Mouse (Mus musculus) bone marrow macrophage, adult 2 months (primary cell): ENCODE measurements around the gene Gimap4. TPM values are rescaled to one million over a fixed set of nuclear protein-coding genes. Genes with fewer than 3 reads are reported as not detected.
"Not testable (repeated sequence)": the region's sequence is repeated elsewhere in the genome, so short reads cannot be mapped to it uniquely, and the experiment has no call there.

Source experiments
- H3K27ac ChIP-seq: 2 replicates; pipeline ENCODE4 v1.5.1; 2012; ENCODE audit warnings: low read depth, low read length; ENCODE audit not compliant: insufficient read depth
- H3K4me1 ChIP-seq: 2 replicates; pipeline ENCODE4 v1.6.1; 2012; ENCODE audit warnings: low read length; ENCODE audit not compliant: control insufficient read depth, insufficient read depth
- H3K4me3 ChIP-seq: 2 replicates; pipeline ENCODE4 v1.5.1; 2012; ENCODE audit warnings: mild to moderate bottlenecking, low read length, moderate library complexity; ENCODE audit not compliant: insufficient read depth
- CTCF ChIP-seq: IDR thresholded peaks from 2 replicates; pipeline ENCODE4 v1.5.1; 2012; ENCODE audit warnings: low read depth, mild to moderate bottlenecking, low read length, moderate library complexity
- POLR2A ChIP-seq: IDR thresholded peaks from 2 replicates; pipeline ENCODE4 v1.6.1; 2012; ENCODE audit warnings: mild to moderate bottlenecking, low read depth, low read length, borderline replicate concordance
- polyA plus RNA-seq: library from polyadenylated mRNA; stranded (reverse); fragments of >200 nt; gene quantifications from 2 replicates; pipeline ENCODE4 v1.2.4, GENCODE M21; 2012; ENCODE audit not compliant: missing spikeins, insufficient read depth, insufficient read length

Gimap4 gene
- polyA plus RNA-seq, 1 experiment = 0.40 TPM

DNA sequence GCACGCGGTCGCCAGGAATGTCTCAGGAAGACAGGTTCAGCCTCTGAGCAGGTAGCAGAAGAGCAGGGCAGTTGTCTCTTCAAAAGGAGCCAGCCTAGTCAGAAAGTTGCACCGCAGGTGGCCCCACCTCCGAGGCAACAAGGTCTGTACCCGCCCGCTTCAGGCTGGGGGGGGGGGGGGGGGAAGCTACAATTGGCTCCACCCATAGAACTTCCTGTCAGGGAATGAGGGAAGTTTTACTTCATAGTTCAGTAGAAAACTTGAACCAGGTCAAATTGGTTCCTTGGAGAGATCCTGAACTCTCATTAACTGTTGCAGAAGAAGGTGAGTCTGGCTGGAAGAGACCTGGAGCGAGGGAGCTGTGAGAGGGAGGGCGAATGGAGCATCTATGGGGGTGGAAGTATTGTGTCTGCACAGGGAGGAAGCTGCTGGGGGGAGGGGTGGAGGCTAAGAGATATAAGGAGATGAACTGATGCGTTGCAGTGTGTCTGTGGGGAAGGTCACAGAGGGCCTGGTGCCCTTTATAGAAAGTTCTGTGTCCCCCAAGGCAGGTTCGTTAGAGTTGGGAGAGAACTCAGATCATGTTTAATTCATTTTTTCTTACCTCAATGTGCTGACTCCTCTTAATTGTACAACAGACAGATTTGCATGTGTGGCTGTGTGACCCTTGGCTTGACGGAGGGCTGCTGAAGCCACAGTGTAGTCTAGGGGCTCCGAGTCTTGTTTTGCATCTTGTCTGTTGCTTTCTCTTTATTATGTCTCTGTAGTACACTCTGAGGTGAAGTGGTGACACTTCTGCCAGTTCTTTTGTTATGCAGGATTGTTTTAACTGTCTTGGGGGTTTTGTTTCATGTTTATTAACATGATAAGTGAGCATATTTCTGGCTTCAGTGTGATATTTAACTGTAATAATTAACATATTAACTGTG lies 8.2 kb upstream of the Gimap4 start, which contains the start of gene Gimap9:
TSS of gene Gimap9 (plus strand) at position 199 of the 929 bp plus-strand sequence.
- Histone ChIP-seq H3K27ac (no peak within 1 kb of the TSS), H3K4me3 (no peak within 1 kb of the TSS), H3K4me1 (0 out of 2 replicates have a peak, but pooled peaks cover 3% of the 10 kb centered on the region)
- TF ChIP-seq CTCF (no peak), POLR2A (no peak)

DNA sequence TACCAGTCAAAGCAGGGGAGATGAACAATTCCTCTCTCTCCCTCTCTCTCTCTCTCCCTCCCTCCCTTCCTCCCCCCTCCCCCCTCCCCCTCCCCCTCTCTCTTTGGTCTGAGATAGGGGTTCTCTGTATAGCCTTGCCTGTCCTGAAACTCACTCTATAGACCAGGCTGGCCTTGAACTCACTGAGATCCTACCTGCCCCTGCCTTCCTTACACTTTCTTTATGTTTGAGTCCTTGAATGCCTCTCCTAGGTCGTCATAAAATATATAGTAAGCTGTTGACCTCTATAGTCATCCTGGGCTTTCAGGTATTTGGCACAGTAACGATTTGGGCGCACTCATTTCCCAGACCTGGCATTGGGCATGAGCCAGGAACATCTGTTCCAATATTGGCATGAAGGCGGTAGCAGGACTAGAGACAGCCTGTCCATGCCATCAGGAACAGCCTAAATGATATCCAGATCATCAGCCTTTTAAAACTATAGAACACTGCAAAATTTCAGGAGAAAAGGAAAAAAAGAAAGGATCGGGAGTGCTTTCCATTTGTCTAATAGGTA lies 7.4 kb upstream of the Gimap4 start:
- Histone ChIP-seq H3K4me1 (0 out of 2 replicates have a peak, but pooled peaks cover 3% of the 10 kb centered on the region), H3K4me3 (no peak overlapping the region), H3K27ac (no peak overlapping the region)
- TF ChIP-seq POLR2A (no peak), CTCF (no peak)

DNA sequence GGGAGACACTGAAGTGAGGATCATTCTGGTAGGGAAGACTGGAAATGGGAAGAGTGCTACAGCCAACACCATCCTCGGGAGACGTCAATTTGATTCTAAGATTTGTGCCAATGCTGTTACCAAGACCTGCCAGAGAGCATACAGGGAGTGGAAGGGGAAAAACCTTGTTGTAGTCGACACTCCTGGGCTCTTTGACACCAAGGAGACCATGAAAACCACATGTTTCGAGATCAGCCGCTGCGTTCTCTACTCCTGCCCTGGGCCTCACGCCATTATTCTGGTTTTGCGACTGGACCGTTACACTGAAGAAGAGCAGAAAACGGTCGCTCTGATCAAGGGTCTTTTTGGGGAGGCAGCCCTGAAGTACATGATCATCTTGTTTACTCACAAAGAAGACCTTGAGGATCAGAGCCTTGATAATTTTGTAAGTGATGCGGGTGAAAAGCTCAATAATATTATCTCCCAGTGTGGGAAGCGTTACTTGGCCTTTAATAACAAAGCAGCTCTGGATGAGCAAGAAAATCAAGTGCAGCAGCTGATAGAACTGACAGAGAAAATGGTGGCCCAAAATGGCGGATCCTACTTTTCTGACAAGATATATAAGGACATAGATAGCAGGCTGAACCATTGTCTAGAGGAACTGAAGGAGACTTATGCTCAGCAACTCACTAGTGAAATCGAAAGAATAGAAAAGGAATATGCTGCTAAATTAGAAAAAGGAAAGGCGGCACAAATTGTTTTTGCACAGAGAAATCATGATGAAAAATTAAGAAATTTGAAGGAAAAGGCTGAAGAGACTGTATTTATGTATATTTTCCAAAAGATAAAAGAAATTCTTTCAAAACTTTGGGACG lies 6.6 kb upstream of the Gimap4 start:
- no peak for TF ChIP-seq POLR2A
- no peak for TF ChIP-seq CTCF
- Histone ChIP-seq H3K27ac (no peak overlapping the region), H3K4me3 (no peak overlapping the region), H3K4me1 (0 out of 2 replicates have a peak, but pooled peaks cover 3% of the 10 kb centered on the region)

DNA sequence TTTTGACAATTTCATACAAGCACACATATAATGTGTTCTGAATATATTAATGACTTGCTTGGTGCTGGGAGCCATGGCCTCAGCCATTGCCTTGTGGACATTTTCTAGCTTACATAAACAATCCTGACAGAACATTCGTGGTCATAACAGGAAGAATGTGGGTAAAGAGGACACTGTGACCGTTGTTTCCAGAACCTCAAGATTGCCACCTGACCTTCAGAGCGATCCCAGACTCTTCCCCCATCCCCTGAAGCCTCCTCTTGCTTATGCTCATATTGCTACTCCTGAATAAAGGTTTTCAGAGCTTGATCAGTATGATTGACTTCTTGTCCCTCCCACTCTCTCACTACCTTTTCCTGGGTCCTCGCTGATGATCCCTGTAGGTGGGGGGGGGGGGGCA lies 6.0 kb upstream of the Gimap4 start:
- Histone ChIP-seq H3K4me1 (0 out of 2 replicates have a peak, but pooled peaks cover 3% of the 10 kb centered on the region), H3K27ac (no peak overlapping the region), H3K4me3 (no peak overlapping the region)
- TF ChIP-seq POLR2A = no peak
- no peak for TF ChIP-seq CTCF

DNA sequence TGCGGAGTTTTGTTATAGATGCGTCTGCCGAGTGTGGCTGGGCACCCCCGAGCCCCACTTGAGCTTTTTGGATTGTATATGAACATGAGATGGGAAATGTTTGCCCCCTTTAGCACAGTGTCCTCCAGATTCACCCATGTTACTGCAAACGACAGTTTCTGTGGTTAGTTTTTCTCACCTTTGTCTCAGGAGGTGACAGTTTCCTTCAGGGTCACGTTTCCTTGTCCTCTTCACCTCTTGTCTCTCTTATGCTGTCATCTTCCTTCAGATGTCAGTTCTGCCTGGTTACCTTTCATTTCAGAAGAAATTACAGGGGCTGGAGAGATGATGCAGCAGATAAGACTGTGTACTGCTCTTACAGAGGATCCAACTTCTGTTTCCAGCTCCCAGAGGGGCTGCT lies 4.6 kb upstream of the Gimap4 start:
- Histone ChIP-seq H3K27ac (no peak overlapping the region), H3K4me1 (0 out of 2 replicates have a peak, but pooled peaks cover 3% of the 10 kb centered on the region), H3K4me3 (no peak overlapping the region)
- TF ChIP-seq CTCF = no peak
- no peak for TF ChIP-seq POLR2A

DNA sequence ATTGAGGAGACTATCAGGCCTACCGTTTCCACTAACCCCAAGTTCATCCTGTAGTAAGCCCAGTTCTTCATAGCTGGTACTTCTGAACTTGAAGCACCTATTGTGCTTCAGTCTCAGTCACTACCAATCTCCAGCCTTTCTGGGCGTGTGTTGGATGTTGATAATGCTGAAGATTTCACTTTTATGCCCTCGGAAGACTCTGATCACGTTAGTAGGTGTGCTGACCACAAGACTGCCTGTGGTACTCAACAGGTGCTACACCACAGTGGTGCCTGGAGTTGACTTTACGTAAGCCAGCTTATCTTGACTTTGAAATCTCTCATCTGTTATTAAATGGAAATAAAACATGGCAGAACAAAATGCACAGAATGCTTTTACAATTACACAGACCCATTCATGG lies 3.9 kb upstream of the Gimap4 start:
- Histone ChIP-seq H3K4me3 (no peak overlapping the region), H3K4me1 (0 out of 2 replicates have a peak, but pooled peaks cover 3% of the 10 kb centered on the region), H3K27ac (no peak overlapping the region)
- no peak for TF ChIP-seq POLR2A
- TF ChIP-seq CTCF = no peak

DNA sequence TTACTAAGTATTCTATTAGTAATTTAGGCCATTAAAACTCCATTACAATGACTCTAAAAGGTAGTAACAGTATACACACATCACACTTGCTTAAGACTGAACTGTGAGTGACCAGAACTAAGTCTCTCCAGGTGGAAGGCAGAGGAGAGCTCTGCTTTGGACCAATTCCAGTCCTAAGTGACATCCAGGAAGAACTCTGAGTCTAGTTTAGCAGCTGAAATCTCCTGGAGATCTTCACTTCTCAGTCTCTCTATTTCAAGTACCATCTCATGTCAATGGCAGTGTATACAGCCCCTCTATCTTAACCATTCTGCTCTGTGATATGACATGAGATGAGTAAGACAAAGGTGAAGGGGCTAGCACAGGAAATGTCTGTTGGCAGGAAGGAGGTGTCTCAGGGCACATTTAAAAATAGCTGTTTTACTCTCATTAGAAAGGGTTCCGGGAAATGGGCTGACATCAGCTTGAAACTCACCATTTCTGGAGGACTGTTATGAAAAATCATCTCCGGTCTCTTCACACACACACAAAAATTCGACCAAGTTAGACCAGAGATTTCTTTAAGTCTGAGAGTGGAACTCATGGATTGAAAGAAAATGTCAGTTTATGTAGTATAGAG lies 2.8 kb upstream of the Gimap4 start:
- TF ChIP-seq POLR2A = no peak
- no peak for TF ChIP-seq CTCF
- H3K27ac ChIP-seq = no peak overlapping the region
- peaks cover under 1% of the 10 kb centered on the region for H3K4me1 ChIP-seq
- H3K4me3 ChIP-seq = no peak overlapping the region

DNA sequence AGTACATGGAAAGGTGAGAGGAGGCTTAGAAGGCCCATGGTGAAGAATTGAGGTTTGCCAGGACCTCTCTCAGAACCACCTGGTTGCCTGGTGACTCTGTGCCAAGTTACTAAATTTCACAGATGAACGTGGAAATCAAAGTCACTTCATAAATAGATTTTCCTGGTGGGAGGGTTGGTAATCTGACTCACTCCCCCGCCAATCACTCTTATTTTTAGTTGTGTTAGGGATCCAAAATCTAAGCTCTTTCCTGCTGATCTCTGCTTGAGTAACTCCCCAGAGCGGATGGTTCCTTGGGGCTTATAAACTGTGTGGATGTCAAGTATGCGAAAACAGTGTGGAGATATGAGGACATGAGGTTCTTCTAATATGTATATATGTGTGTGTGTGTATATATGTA lies 2.1 kb upstream of the Gimap4 start:
- H3K27ac ChIP-seq = no peak overlapping the region
- TF ChIP-seq CTCF = no peak
- TF ChIP-seq POLR2A = no peak
- no peak overlapping the region for H3K4me3 ChIP-seq
- H3K4me1 ChIP-seq = peaks cover 6% of the 10 kb centered on the region

DNA sequence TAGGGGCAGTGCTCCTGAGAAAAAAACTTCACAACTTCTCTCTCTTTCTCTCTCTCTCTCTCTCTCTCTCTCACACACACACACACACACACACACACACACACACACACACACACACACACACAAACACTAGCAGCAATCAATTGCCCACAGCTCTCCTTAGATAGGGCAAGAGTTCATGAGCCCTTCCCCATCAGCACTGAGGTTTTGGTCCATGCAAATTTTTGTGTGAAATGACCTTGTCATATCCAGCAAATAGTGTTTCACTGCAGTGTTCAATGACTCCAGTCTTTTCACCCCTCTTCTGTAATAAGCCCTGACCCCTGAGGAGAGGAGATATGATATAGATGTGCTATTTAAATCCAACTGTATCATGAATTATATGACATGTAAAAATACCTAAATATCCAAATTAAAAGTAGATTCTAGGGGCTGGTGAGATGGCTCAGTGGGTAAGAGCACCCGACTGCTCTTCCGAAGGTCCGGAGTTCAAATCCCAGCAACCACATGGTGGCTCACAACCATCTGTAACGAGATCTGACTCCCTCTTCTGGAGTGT lies 1.0 kb upstream of the Gimap4 start:
- not testable (repeated sequence) for H3K4me3 ChIP-seq, H3K27ac ChIP-seq, H3K4me1 ChIP-seq

DNA sequence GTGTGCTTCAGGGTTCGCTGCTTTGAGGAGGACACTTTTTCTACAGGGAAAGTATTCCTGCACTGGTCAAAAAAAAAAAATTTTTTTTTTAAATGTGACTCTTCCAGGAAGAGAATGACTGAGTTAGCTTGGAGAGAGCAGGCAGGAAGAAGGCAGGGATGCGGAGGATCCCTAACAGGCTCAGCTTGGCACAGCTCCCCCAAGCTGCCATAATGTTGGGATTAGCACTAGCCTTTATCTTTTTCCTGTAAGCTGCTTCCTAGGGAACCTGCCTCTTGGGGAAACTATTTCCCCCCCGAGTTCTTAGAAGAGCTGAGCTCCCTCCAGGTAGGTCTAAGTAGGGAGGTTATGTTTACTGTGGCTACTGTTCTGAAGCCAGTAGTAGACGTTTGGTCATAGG lies 457 bp downstream of the Gimap4 start:
- no peak overlapping the region for H3K4me3 ChIP-seq
- H3K4me1 ChIP-seq = peaks cover 8% of the 10 kb centered on the region
- no peak overlapping the region for H3K27ac ChIP-seq
- TF ChIP-seq CTCF = no peak
- TF ChIP-seq POLR2A = no peak
